Mouse (Mus musculus) E14TG2a.4 (cell line): ENCODE measurements around the gene Dab1.

ENCODE experiments used
- H3K27me3 ChIP-seq: 2 replicates; pipeline ENCODE4 v1.6.1; 2014; ENCODE audit warnings: low read length, control low read depth; ENCODE audit not compliant: insufficient read depth
- H3K36me3 ChIP-seq: 2 replicates; pipeline ENCODE4 v1.6.1; 2014; ENCODE audit warnings: low read length, control low read depth; ENCODE audit not compliant: insufficient read depth
- H3K4me1 ChIP-seq: replicated peaks from 2 replicates; pipeline ENCODE4 v1.6.1; 2014; ENCODE audit warnings: low read depth, low read length, control low read depth
- H3K4me3 ChIP-seq: replicated peaks from 2 replicates; pipeline ENCODE4 v1.5.1; 2014; ENCODE audit warnings: mild to moderate bottlenecking, low read length
- H3K9me3 ChIP-seq: 2 replicates; pipeline ENCODE4 v1.6.1; 2014; ENCODE audit warnings: low read length, control low read depth
- CTCF ChIP-seq: conservative IDR thresholded peaks from 2 replicates; pipeline ENCODE4 v1.5.1; 2014; ENCODE audit warnings: low read length
- NANOG ChIP-seq: IDR thresholded peaks from 2 replicates; pipeline ENCODE4 v1.6.1; 2014; ENCODE audit warnings: borderline replicate concordance, low read length, mixed read lengths
- POU5F1 ChIP-seq: IDR thresholded peaks from 2 replicates; pipeline ENCODE4 v1.6.1; 2014; ENCODE audit warnings: low read length, borderline replicate concordance

Dab1 gene

DNA sequence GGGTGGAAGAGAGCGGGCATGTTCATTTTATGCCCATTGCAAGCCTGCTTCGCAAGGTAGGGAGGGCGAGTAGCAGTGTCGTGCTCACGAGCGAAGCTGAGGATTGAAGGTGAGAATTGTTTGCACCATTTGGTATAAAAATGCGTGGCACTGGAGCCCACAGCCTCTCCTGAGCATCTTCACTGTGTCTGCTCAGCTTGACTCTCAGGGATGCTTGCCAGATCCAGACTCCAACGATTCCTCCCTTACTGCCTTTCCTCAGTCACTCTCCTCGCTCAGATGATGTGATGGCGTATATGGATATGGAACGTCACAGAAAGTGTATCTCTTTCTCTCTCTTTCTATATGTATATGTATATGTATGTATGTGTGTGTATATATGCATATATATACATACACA is 813.0 kb downstream of the Dab1 start:
- H3K36me3 ChIP-seq, result no peaks in the 10 kb centered on the region
- H3K4me3 ChIP-seq, result no peak overlapping the region
- no peaks in the 10 kb centered on the region for H3K4me1 ChIP-seq
- H3K9me3 ChIP-seq, result no peaks in the 10 kb centered on the region
- no peaks in the 10 kb centered on the region for H3K27me3 ChIP-seq
- TF ChIP-seq CTCF (no peak), NANOG (no peak), POU5F1 (no peak)

GRCm38 (mm10) chr4:104435736-104436135 is 816.6 kb downstream of the Dab1 start:
- H3K4me1 ChIP-seq, result no peaks in the 10 kb centered on the region
- no peaks in the 10 kb centered on the region for H3K36me3 ChIP-seq
- no peaks in the 10 kb centered on the region for H3K27me3 ChIP-seq
- H3K4me3 ChIP-seq, result no peak overlapping the region
- H3K9me3 ChIP-seq, result no peaks in the 10 kb centered on the region
- TF ChIP-seq NANOG (no peak), CTCF (no peak), POU5F1 (no peak)

DNA sequence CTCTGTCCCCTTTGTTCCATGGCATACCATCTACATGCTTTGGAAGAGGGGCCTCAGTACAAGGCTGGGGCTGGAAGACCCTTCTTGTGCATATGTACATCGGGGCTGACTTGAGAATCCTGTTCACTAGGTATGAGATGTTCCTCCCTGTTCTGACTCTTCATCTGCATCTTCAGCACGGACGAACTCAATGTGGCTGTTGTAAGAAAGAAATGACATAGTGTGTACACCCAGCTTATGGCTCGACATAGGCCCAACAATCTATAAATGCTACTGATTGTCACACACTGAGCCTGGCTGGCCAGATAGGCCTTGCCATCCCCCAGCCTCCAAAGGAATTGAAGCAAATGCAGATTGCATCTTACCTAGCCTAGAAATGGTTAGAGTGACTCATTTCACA is 817.3 kb downstream of the Dab1 start:
- Histone ChIP-seq H3K9me3 (no peaks in the 10 kb centered on the region), H3K4me3 (no peak overlapping the region), H3K36me3 (no peaks in the 10 kb centered on the region), H3K27me3 (no peaks in the 10 kb centered on the region), H3K4me1 (no peaks in the 10 kb centered on the region)
- TF ChIP-seq CTCF (no peak), POU5F1 (no peak), NANOG (no peak)

GRCm38 (mm10) chr4:104438730-104439129 is 819.6 kb downstream of the Dab1 start:
- TF ChIP-seq CTCF, result no peak
- TF ChIP-seq NANOG, result no peak
- TF ChIP-seq POU5F1, result no peak
- Histone ChIP-seq H3K9me3 (no peaks in the 10 kb centered on the region), H3K36me3 (no peaks in the 10 kb centered on the region), H3K4me3 (no peak overlapping the region), H3K4me1 (no peaks in the 10 kb centered on the region), H3K27me3 (no peaks in the 10 kb centered on the region)

- Histone ChIP-seq H3K9me3 (no peaks in the 10 kb centered on the region), H3K27me3 (no peaks in the 10 kb centered on the region), H3K4me1 (no peaks in the 10 kb centered on the region), H3K36me3 (no peaks in the 10 kb centered on the region), H3K4me3 (no peak overlapping the region)
- TF ChIP-seq CTCF, result no peak
- no peak for TF ChIP-seq NANOG
- TF ChIP-seq POU5F1, result no peak
These were observed 820.5 kb downstream of the Dab1 start for GRCm38 (mm10) chr4:104439641-104440040.

DNA sequence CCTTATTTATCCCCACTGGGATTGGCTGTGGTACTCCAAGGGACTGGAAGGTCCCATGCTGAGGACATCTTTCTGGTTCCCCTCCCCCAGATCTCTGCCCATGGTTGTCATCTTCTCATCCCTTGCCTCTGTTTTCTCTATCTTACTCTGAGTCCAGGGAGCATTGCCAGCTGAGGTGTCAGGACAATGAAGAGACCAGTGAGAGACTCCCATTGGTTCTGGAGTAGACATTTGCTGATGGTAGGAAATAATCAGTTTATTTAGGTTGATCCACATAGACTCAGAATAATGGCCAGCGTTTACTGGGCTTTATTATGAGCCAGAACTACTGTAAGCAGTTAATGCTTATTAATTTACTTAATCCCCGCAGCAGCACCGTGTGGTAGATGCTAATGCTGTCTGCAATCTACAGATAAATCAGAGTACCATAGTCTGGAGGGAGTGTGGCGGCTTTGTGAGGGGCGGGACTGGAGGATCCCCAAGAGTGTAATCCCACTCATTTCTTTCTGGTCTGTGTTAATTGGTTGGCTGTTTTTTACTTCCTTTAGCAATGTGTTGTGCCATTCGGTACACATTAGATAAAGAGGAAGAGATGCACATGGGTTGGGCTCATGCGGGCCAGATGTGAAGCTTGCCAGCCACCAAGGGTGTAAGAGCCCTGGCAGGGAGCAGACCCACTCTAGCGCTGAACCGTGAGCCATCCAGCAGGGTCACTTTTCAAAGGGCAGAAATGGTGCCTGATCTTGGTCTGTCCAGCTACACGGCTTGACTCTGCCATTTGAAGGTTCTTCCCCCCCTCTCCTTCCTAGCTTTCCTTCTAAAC is 824.0 kb downstream of the Dab1 start:
- TF ChIP-seq CTCF, result no peak
- TF ChIP-seq POU5F1, result no peak
- no peak for TF ChIP-seq NANOG
- H3K27me3 ChIP-seq, result no peaks in the 10 kb centered on the region
- no peaks in the 10 kb centered on the region for H3K4me1 ChIP-seq
- no peaks in the 10 kb centered on the region for H3K36me3 ChIP-seq
- no peaks in the 10 kb centered on the region for H3K9me3 ChIP-seq
- no peak overlapping the region for H3K4me3 ChIP-seq

DNA sequence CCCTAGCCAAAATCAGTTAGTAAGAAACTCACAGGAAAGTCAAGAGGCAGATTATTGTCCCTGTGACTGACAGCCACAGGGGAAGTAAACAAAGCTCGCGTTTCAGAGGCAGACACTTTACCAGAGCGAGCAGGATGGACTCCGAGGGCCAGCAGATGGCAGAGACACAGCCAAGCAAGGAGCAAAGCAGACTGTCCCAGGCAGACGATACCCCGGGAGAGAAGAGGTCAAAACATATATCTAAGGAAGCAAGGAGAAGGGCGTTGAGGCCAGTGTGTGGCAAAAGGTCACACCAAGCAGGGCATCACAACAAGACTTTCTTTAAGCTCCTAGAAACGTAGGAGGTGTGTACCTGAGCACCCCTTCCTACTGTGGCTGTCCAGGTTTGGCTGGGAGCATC is 824.6 kb downstream of the Dab1 start:
- no peaks in the 10 kb centered on the region for H3K4me1 ChIP-seq
- H3K4me3 ChIP-seq, result no peak overlapping the region
- H3K27me3 ChIP-seq, result no peaks in the 10 kb centered on the region
- TF ChIP-seq POU5F1 (no peak), CTCF (no peak), NANOG (no peak)
- no peaks in the 10 kb centered on the region for H3K36me3 ChIP-seq
- H3K9me3 ChIP-seq, result no peaks in the 10 kb centered on the region

DNA sequence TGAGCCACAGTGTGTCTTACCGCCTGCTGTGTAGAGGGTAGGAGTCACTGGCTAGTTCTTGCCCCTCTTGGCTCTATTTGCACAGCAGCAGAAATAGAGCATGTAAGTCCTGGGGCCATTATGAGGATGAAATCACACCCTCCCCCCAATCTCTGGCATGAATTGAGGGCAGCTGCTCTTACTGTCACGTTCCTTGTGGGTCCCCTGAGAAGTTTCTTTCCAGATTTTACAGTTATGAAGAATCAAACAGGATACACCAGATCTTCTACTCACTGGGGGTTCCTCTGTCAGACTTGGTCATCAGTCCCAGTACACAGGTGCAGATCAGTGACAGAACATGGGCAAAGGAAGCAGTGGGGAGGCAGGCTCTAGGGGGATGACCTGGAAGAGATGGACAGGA is 825.8 kb downstream of the Dab1 start:
- 0 out of 2 replicates have a peak, but pooled peaks cover 3% of the 10 kb centered on the region for H3K4me1 ChIP-seq
- no peak for TF ChIP-seq NANOG
- TF ChIP-seq POU5F1, result no peak
- no peak for TF ChIP-seq CTCF
- H3K27me3 ChIP-seq, result no peaks in the 10 kb centered on the region
- H3K36me3 ChIP-seq, result no peaks in the 10 kb centered on the region
- H3K9me3 ChIP-seq, result no peaks in the 10 kb centered on the region
- H3K4me3 ChIP-seq, result no peak overlapping the region
